Mouse (Mus musculus): Measurements from ENCODE around the gene Atp6v0a2. TPM values are rescaled to one million over a fixed set of nuclear protein-coding genes. Genes with fewer than 3 reads are reported as not detected.
A peak's percentile ranks its signal among the peaks of the same experiment; 100 is the strongest.
"Not testable (repeated sequence)": the region's sequence is repeated elsewhere in the genome, so short reads cannot be mapped to it uniquely, and the experiment has no call there.

Gene Atp6v0a2
- 10 to 100 TPM; 52.0 to 65.0 TPM for total RNA-seq (2021)
- long read RNA-seq, experiment 1, full-length matches to known transcripts = 56 of 68 reads
- long read RNA-seq, experiment 1, partial matches to known transcripts = 2 of 68 reads
- long read RNA-seq, experiment 1, other reads (novel, unspliced or antisense) = 10 of 68 reads
- long read RNA-seq, experiment 2, full-length matches to known transcripts = 21 of 27 reads
- long read RNA-seq, experiment 2, partial matches to known transcripts = 2 of 27 reads
- long read RNA-seq, experiment 2, other reads (novel, unspliced or antisense) = 4 of 27 reads

DNA sequence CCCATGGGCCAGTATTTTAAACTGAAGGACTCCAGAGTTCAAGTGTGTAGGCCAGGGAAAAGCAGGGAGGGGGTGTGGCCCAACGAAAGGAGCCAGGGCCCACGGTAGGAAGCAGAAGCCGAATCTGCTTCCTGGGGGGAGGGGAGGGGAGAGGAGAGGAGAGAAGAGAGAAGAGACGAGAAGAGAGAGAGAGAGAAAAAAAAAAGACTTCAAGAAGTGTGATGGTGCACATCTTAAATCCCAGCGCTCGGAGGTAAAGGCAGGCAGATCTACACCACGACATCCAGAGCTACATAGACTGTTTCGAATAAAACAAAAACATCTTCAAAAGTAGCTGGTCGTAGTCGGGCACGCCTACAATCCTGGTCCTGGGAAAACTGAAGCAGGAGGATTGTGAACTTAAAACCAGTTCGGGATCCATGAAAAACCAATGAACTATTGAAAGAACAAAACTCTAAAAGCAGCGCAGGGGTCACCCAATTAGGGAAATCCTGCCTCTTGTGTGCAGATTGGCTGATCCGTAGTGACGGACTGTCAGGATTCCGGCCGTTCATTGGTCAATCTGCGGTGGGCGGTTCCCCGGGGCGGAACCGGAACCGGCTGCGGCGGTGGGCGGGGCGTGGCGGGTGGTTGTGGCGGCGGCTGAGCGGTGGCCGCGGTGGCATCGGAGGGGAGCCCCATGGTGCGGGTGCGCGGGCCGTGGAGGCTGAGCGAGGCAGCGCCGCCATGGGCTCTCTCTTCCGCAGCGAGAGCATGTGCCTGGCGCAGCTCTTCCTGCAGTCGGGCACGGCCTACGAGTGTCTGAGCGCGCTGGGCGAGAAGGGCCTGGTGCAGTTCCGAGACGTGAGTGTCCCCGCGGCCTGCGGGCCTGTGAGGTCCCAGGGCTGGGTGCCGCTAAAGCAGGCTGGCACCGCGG, at the start of gene Atp6v0a2:
Gene Atp6v0a2, plus strand, starts transcription at position 129 of the 916 bp plus-strand sequence.
- DNase-seq = peak; percentile 96 to 98

DNA sequence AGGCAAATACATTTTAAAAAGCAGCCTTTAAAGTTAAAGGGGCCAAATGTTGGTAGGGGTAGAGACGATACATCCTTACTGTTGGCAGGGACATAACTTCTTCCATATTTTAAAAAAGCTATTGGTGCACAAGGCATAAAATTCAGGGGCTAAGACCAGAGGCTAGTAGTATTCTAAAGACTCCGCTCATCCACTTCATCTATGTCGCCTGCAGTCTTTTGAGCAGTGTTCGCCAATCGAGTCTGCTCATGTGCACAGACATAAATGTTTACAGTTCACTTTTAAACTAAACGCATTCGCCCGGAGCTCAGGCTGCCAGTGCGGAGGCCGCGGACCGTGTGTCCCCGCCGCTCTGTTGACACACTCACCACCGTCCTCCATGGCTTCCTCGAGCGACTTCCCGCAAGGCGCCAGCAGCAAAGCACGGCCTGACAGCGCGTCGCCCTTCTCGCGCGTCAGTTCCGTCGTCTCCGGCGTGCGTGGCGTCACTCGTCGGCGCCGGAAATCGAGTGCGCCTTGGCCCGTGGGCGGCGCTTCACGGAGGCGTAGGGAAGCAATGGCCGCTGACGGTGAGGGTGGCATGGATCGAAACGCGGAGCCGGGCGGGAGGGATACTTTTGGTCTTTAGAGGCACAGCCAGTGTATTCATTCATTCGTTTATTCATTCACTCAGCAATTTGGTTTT, 49.6 kb upstream of the Atp6v0a2 start, which contains the start of the genes Eif2b1 and Gtf2h3:
Gene Eif2b1, minus strand, starts transcription at position 499 of the 685 bp plus-strand sequence.
Gene Gtf2h3, plus strand, starts transcription at position 508 of the 685 bp plus-strand sequence.
- DNase-seq = peak; percentile 95 to 97

DNA sequence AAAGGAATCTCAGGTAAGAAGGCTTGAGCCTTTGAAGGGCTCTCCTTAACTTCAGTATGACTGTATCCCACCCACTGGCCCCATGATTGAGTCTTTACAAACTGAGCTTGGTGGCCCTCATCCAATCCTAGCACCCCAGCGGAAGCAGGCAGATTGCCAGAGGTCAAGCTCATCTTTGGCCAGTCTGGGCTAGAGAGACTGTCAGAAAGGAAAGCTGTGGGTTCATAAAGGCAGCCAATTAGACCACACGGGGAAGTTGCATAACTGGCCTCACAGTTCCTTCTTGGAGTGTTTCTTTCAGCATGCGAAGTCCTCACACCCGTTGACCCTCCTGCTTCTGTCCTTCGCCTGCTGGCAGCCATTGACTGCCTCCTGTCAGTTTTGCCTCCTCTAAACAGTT, 45.9 kb upstream of the Atp6v0a2 start:
- DNase-seq = peak in 1 of 2 experiments; percentile 37

DNA sequence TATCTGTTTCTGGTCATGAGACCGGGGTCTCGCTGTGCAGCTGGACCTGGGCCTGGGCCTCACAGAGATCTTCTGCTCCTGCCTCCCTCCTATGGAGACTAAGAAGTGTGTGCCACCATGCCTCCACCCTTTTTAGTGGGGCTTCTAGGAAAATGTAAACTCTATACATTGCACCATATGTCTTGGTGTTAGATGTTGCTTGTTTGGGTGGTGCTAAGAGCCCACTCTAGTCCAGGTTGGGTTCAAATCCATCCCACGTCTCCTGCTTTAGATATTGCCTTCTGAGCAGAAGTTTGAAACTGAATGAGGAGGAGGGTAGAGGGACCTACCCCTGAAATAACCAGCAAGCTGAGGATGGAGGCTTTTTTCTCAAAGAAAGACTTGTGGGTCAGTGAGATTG, 35.6 kb upstream of the Atp6v0a2 start:
- DNase-seq = no peak

DNA sequence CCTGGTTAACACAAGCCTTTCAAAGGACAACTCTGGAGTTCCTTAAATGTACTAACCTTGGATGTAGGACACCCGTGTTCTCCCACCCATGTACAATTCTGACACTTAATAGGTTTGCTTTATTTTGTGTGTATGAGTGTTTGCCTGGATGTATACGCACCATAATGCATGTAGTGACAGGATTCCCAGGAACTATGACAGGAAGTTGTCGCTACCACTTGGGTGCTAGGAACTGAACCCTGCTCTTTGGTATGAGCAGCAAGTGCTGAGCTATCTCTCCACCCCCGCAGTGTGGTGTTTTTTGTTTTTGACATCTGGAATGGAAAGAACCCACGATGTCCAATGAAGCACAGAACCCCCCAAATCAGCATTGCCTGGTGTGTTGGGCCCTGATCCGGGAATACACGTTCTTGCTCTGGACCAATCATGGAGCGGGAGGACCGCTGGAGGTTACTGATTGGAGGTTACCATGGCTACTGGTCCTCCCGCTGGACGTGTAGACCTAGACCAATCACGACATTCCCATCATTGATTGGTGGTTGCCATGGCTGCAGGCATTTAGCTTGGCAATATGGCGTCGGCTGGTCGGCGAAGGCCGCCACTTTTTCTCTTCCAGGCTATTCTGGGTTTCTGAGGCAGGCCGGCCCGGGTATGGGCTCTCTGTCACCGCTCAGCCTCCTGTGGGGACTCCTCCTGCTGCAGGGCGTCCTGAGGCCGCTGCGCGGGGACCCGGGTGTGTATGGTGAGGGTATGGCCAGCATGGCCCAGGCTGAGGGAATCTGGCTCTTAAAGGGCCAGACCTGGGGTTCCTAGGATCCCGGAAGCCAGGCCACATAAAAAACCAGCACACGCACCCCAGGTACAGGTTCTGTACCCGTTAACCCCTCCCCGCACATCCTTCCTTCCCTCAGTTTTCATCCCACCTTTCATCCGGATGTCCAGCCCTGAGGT, 29.9 kb upstream of the Atp6v0a2 start:
- peak; percentile 95 to 97 for DNase-seq

DNA sequence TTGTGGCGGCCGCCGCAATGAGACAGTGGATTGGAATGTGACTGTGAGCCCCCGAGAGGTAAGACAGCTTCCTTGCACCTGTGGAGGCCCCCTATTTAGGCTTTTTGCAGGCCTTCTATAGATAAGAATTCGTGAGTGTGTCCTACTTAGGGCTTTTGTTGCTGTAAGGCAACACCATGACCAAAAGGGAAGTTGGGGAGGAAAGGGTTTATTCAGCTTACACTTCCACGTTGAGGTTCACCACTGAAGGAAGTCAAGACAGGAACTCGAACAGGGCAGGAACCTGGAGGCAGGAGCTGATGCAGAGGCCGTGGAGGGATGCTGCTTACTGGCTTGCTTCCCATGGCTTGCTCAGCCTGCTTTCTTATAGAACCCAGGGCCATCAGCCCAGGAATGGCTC, 28.6 kb upstream of the Atp6v0a2 start:
- not testable (repeated sequence) for DNase-seq

DNA sequence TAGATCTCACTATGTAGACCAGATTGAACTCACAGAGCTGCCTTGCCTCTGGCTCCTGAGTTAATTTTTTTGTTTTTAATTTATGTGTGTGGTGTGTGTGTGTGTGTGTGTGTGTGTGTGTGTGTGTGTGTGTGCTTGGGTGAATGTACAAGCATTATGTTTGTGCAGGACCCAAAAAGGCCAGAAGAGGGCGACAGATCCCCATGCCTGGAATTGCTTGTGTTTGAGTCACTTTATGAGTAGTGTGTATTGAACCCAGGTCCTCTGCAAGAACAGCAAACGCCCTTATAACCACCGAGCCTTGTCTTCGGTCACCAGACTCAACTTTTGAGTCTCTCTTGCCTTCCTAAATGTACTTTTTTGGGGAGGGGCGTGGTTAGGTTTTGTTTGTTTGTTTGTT, 26.0 kb upstream of the Atp6v0a2 start:
- peak in 1 of 2 experiments; percentile 68 for DNase-seq

DNA sequence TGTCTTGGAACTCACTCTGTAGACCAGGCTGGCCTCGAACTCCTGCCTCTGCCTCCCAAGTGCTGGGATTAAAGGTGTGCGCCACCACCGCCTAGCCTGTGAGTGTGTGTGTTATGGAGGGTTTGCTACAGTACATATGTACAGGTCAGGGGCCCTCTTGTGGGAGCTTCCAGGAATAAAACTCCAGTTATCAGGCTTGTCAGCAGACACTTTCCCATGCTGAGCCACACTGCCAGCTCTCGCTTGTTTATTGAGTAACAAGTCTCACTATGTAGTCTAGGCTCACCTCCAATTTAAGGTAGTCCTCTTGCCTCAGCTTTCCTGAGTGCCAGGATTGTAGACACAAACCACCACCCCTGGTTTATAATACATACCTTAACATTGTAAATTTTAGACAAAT, 24.1 kb upstream of the Atp6v0a2 start:
- DNase-seq = peak; percentile 15 to 34

DNA sequence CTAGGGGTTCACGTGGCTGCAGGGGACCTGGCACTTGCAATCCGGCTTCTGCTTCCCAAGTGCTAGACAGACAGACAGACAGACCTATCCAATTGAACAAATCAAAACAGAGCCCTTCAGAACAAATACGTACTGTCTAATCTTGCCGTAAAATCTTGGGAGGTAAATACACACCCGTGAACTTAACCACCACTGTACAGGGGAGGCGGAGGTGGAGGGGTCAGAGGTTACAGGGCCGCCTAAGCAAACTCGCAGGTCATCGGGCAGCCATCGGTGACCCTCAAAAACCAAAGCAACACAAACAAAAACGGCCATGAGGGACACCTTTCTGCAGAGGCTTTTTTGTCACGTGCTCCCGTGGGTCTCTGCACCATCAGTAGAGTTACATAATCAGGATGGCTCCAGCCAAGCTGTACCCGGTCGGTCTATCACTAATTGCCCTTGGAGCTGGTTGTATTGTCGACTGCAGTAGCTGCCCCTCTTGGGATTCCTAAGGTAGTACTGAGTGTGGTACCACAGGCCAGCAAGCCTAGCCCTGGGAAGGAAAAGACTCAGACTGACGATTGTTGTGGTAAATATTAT, 23.2 kb upstream of the Atp6v0a2 start:
- DNase-seq = no peak

DNA sequence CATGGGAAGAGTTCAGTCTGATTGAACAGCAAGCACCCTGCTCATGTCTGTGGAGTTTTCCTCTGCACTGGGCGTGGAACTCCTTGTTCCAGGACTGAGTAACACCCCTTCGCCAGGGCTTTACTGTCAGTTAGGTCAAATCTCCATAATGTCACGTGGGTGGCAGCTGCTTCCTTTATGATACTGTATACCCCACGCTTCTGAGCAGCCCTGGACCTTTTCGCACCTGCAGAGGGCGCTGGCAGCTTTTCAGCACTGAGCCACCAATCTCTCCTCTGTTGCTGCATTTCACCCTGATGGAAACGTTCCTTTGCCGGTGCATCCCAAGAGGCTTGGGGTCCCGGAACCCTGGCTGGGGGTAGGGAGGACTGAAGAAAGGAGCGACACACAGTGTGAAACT, 17.4 kb upstream of the Atp6v0a2 start:
- DNase-seq = no peak

DNA sequence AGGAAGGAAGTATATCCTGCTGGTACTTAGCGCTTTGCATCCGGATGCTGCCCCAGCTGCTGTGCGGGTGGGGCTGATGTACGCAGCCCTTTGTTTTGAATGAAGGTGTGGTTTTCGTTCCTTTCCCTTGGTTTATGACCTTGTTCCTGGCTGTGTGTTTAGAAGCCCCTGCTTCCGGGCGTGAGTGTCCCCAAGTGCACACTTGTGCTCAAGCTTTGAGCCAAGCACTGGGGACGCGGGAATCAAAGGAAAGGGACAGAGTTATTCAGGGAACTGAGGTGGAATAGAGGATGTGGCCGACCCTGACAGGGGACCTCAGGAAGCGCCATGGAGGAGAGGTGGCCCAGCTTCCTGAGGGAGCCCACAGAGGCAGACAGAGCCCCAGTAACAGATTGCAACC, 13.7 kb upstream of the Atp6v0a2 start:
- DNase-seq = peak; percentile 13 to 51

DNA sequence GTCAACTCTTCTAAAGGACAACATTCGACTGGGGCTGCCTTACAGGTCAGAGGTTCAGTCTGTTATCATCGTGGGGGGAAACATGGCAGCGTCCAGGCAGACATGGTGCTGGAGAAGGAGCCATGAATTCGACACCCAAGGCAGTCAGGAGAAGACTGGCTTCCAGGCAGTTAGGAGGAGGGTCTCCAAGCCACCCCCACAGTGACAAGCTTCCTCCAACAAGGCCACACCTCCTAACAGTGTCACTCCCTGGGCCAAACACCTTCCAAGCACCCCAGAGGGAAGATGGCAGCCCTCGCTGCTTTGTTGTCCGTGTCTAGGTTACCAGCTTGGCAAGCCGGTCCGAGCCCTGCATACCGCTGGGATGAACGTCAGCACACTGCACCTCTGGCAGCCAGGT, 9.7 kb upstream of the Atp6v0a2 start:
- no peak for DNase-seq

DNA sequence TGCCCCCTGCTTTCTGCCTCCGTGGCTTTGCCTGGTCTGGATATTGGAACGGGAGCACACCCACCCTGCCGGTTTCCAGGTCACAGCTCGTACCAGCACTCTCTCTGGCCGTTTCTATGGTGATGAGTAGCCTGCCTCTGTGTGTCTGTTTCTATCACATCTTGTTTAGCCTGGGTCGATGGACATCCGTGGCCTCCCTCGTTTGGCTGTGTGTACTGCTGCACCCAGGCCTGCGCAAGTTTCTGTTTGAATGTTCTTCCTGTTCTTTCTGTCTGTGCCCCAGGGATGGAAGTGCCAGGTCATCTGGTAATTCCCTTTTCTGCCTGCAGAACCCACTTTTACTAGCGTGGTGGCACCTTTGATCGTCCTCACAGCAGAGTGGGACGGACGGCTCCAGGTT, 7.0 kb upstream of the Atp6v0a2 start:
- peak in 1 of 2 experiments; percentile 20 for DNase-seq

DNA sequence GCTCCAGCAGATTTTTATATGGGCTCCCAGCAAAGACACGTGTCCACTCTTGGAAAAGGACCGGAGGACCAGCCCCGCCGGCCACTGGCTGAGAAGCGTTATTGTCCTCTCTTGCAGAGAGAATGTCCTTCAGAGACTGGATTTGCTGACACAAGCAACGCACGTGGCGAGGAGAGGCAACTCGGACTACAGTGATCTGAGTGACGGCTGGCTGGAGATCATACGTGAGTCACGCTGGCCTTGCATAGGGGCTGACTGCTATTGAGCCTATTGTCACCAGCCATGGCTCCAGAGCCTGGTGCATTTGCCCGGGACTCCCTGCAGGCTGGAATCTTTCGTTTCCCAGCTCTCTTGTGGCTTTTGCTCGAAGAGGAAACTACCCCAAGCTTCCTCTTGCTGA, 5.5 kb upstream of the Atp6v0a2 start:
- peak; percentile 16 to 23 for DNase-seq

DNA sequence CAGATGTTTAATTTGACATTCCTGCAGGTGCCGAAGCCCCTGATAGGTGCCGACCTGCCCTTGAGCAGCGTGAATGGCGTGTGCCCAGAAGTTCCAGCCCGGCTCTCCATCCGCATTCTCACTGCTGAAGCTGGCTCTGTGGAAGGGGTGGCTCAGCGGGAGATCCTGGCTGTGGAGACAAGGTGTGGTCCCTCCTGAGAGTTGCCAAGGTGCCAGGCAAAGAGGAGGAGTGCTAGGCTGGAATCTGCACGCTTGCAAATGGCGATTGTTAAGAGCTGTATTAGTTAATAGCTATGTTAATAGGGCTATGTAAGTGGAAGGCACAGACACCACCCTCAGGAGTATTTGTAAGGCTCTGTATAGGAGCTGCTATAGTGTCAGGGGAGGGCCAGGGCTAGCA, 4.1 kb upstream of the Atp6v0a2 start:
- DNase-seq = no peak

DNA sequence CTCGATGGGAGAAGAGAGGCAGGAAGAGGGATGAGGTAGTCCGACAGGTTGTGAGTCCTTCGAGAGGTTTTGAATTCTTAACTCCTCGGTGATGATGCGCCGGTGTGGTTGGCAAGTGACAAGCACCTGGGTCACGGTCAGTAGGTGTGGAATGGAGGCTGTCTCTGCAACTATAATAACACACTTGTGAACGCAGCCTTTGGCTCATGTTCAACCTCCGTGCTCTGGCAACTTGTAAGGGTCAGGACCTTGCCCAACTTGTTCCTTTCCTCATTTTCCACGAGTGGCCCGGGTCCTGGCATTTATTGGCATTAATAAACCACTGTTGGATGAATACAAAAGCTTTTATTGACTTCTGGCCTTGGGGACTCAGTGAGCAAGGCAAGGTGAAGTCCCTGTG, 1.3 kb downstream of the Atp6v0a2 start:
- peak in 1 of 2 experiments; percentile 13 for DNase-seq

DNA sequence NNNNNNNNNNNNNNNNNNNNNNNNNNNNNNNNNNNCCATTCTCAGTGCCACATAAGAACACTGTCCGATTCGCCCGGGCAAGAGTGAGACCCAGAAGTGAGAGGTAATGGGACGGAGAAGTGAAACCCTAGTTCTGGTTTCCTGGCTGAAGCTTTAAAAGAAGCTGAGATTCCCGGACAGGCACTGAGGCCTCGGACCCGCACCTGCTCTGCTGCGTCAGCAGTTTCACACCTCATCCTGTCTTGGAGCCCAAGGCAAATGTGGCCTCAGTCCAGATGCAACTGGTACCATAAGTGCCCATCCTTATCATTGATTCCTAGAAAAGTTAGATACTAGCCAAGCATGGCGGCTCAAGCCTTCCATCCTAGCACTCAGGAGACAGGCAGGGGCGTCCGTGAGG, 3.3 kb downstream of the Atp6v0a2 start:
- DNase-seq = peak in 1 of 2 experiments; percentile 24

DNA sequence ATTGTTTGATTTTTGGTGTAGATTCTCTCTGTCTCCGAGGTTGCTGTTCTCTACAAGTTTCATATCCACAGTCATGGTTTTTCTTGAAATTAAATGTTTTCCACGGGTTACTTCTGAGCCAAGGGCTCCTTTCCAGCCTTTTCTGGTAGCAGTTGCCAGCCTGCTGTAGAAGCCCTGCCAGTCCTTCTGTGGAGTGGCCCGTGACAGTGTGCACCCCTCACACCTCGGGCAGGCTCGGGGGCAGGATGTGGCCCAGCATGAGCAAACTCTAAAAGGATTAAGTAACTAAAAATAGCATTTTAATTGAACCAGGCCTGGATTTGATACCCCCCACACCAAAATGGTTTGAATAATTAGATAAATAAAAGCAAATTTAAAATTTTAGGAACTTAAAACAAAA, 4.1 kb downstream of the Atp6v0a2 start:
- DNase-seq = peak in 1 of 2 experiments; percentile 27

DNA sequence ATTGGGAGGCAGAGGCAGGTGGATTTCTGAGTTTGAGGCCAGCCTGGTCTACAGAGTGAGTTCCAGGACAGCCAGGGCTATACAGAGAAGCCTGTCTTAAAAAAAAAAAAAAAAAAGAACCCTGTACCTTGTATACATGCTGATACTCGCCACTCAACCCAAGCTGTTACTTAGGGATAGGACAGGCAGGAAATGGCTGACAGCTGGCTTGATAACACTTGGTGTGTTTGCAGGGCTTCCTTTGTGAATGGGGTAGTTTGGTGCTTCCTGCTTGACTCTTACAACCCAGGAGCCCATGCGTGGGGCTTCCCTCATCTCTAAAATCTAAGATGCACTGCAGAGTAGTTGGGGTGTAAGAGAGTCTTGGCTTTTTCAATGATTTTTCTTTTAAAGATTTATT, 5.0 kb downstream of the Atp6v0a2 start:
- no peak for DNase-seq

DNA sequence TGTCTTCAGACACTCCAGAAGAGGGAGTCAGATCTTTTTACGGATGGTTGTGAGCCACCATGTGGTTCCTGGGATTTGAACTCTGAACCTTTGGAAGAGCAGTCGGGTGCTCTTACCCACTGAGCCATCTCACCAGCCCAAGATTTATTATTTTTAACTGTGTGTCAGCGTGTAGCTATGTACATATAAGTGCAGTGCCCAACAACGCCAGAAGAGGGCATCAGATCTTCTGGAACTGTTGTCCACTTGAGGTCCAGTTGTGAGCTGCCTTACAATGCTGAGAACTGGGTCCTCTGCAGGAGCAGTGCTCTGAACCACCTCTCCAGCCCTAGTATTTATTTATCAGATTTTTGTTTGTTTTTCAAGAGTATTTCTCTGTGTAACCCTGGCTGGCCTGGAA, 6.7 kb downstream of the Atp6v0a2 start:
- peak in 1 of 2 experiments; percentile 18 for DNase-seq

DNA sequence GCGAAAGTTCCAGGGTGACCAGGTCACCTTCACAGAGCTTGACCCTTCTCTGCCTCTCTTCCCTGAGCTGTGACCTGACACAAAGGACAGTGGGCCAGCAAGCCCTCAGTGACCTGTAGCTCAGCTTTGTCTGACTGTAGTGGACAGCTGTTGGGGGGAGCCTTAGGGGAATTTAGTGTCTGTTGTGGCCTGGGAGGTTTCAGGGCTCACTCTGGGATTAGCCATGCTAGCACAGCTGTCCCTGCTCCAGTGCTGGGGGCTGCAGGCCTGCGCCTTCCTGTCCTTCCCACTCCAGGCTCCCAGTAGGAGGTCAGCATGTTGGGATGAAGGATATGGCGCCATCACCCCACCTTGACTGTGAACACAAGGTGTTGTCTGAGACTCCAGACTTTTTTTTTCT, 7.8 kb downstream of the Atp6v0a2 start:
- no peak for DNase-seq
